Mouse (Mus musculus) liver, embryonic 18 days (tissue): ENCODE results near the gene Spata31d1a. TPM values are rescaled to one million over a fixed set of nuclear protein-coding genes. Genes with fewer than 3 reads are reported as not detected.

Source experiments
- polyA plus RNA-seq: library from polyadenylated mRNA; depleted of rRNA; stranded (reverse); fragments of >200 nt; gene quantifications from 2 replicates; pipeline ENCODE4 v1.2.3, GENCODE M21; 2012; rRNA removed

Spata31d1a gene
- polyA plus RNA-seq: 0.01 and 0.03 TPM in 2 replicates

DNA sequence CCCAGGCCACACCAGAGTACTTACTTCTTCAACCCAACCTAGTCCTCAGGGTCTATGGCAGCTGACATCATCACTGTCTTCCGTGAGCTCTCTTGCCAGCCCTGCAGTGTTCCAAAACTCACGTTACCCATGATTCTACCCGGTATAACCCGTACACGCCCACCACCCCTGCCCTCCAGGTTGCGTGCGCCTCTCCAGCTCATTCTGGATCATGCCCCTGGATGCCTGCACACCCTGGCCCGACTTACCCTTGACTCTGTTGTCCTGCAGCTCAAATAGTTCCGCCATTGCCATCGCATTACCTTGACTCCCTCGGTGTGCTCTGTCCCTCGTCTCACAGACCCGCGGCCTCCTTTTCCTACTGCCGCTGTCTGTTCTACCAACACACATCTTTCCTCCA is at the start of gene Spata31d1a:
Gene Spata31d1a (minus strand): TSS at position 101 of the 400 bp plus-strand sequence.

DNA sequence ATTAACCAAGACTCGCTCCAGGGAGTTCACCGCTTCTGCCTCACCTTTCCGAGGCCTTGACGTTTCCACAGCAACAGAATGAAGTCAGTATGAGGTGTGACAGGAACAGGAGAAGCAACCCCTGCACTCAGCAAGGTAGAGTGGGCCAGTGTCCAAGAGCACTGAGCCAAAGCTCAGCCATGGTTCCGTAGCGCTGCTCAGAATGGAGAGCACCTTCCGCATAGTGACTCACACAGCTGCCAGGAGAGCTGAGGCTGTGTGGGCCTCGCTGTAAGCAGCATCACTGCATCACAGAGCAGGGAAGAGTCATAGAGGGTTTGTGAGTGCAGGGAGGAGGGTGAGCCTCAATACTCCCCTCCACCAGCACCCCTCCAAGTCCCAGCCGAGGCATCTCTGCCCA is 36.6 kb upstream of the Spata31d1a start, which contains the start of gene 1700014D04Rik:
Gene 1700014D04Rik (minus strand): TSS at position 42 of the 400 bp plus-strand sequence.

DNA sequence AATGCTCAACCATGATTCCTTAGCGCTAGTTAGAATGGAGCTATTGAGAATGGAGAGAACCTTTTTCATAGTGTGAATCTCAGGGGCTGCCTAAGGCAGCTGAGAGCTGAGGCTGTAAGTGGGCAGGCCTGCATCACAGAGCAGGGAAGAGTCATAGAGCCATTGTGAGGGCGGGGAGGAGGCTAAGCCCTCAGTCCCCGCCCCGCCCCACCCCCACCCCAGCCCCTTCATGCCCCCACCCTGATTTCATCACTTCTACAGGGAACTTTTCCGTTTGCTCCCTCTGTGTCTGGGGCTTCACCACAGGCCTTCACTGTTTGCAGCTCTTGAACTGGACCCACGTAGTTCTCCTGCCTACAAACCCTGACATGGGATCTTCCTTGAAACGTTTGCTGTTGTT is 21.5 kb upstream of the Spata31d1a start, which contains the start of gene Spata31d1d:
Gene Spata31d1d (minus strand): TSS at position 101 of the 400 bp plus-strand sequence.

DNA sequence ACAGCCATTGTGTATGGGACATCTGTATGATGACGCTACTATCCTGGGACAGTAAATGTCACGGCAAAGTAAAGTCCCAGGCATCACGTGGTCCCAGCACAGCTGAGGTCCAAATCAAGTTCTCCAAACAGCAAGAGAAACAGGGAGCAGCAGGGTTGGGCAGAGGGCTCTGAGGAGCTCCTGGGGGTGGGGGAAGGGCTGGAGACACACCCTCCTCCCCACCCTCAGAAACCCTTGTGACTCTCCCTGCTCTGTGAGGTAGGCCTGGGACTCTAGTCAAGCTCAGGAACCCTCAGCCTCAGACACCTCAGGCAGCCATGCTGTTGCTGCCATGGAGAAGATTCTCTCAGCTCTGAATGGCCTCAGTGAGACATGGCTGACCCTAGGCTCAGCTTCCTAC is 1.9 kb upstream of the Spata31d1a start, which contains the start of gene Spata31d1b:
Gene Spata31d1b (plus strand): TSS at position 301 of the 400 bp plus-strand sequence.

DNA sequence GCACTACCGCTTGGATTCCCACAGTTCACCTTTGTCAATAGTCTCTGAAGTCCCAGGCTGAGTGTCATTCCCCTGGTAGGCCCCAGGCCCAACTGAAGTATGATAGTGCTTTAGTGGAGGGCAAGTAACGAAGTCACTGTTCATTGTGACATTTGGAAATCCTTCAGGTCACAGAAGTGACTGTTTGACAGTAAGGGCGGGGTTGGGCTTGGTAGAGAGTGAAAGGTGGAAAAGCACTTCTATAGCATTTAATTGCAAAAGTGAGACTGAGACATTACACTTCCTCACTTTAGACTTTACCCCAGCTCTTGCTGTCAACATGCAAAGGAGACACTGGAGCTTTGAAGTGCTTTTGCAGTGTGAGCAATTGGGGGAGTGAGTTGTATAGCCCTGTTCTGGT is 16.1 kb downstream of the Spata31d1a start, which contains the start of gene 4921517D22Rik:
Gene 4921517D22Rik (minus strand): TSS at position 101 of the 400 bp plus-strand sequence.

DNA sequence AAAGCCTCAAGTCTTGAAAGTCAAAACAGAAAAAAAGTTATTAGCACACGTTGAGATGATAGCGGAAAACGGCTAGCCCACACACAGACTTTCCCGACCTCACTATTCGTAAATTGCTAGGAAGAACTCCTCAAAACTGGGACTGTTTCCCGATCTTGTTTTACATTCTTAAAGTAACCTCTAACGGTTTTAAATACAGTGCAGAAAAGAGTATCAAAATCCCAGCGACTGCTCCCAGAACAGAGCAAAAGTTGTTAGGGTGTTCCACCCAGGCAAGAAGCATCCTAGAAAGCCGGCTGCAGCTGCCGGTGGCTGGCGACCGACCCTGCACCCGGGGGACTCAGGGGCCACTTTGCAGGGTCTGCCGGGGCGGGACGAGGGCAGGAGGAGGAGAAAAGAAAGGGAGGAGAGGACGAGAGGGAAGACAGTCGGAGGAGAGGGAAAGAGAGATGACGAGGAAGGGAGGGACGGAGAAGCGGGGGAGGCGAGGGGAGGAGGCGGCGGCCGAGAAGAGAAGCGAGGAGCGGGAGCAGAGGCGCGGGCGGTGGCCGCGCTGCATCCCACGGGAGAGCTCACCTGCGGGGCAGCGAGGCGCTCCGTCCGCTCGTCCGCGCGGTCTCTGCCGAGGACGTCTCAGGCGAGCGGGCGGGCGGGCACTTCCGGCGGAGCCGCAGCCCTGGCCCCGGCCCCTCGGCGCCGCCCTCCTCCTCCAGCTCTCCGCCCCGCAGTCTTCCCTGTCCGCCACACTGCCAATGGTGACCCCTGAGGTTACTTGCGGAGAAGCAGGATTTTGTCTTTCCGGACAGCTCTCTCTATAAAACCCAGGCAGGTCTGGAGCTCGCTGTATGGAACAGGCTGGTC is 34.7 kb downstream of the Spata31d1a start, which contains the start of gene Golm1:
Gene Golm1 (minus strand): TSS at position 661 of the 861 bp plus-strand sequence.

Other genes with a start within 250 kb of the Spata31d1a start
- 4.3 and 4.5 TPM in 2 replicates for gene Agtpbp1, start 125.1 kb downstream of the Spata31d1a start, polyA plus RNA-seq
- gene Naa35, start 125.1 kb downstream of the Spata31d1a start, polyA plus RNA-seq: 14.6 and 15.5 TPM in 2 replicates
- 13.5 and 13.7 TPM in 2 replicates for gene Golm1, start 34.5 kb downstream of the Spata31d1a start, polyA plus RNA-seq
- not detected in 2 replicates for gene 4921517D22Rik, start 16.2 kb downstream of the Spata31d1a start, polyA plus RNA-seq
- gene Spata31d1b, start 2.0 kb upstream of the Spata31d1a start, polyA plus RNA-seq: not detected in 2 replicates
- gene Spata31d1d, start 21.4 kb upstream of the Spata31d1a start, polyA plus RNA-seq: not detected in 2 replicates
- 0.02 TPM in 2 replicates for gene 1700014D04Rik, start 36.4 kb upstream of the Spata31d1a start, polyA plus RNA-seq
- 112 and 113 TPM in 2 replicates for gene Isca1, start 59.5 kb upstream of the Spata31d1a start, polyA plus RNA-seq
- not detected in 2 replicates for gene Gm49354, start 71.9 kb upstream of the Spata31d1a start, polyA plus RNA-seq
- 27.1 and 30.6 TPM in 2 replicates for gene Tut7, start 112.8 kb upstream of the Spata31d1a start, polyA plus RNA-seq